Mouse (Mus musculus) MEL (cell line): ENCODE data around the gene Mag.

Source experiments
- CHD2 ChIP-seq: IDR thresholded peaks from 2 replicates; pipeline ENCODE4 v1.6.1; 2011; ENCODE audit warnings: low read length, improper control_type of control experiment
- CTCF ChIP-seq, 3 experiments: IDR thresholded peaks in 2 of 3; conservative IDR thresholded peaks in 1 of 3; 2 replicates each; pipeline ENCODE4 v1.5.1; 2011 to 2012; ENCODE audit warnings: low read length in 3 of 3, low read depth in 2 of 3, mild to moderate bottlenecking in 2 of 3, improper control_type of control experiment in 1 of 3, inconsistent platforms in 1 of 3, mixed read lengths in 1 of 3, moderate library complexity in 1 of 3; ENCODE audit not compliant: control insufficient read depth in 1 of 3, insufficient read depth in 1 of 3, poor library complexity in 1 of 3, severe bottlenecking in 1 of 3
- EP300 ChIP-seq, 2 experiments: IDR thresholded peaks; 2 replicates each; pipeline ENCODE4 v1.6.1; 2011; ENCODE audit warnings: improper control_type of control experiment in 2 of 2, low read length in 2 of 2, low read depth in 1 of 2, mild to moderate bottlenecking in 1 of 2
- GATA1 ChIP-seq: IDR thresholded peaks from 2 replicates; pipeline ENCODE4 v1.6.1; 2011; ENCODE audit warnings: low read depth, low read length, improper control_type of control experiment
- KAT2A ChIP-seq: conservative IDR thresholded peaks from 2 replicates; pipeline ENCODE4 v1.6.1; 2012; ENCODE audit warnings: low read depth, low read length, improper control_type of control experiment, inconsistent platforms
- MAFK ChIP-seq: IDR thresholded peaks from 2 replicates; pipeline ENCODE4 v1.6.1; 2011; ENCODE audit warnings: low read depth, mild to moderate bottlenecking, low read length, improper control_type of control experiment, borderline replicate concordance
- MAX ChIP-seq: IDR thresholded peaks from 2 replicates; pipeline ENCODE4 v1.6.1; 2011; ENCODE audit warnings: low read length, improper control_type of control experiment
- RCOR1 ChIP-seq: IDR thresholded peaks from 2 replicates; pipeline ENCODE4 v1.6.1; 2012; ENCODE audit warnings: low read depth, mild to moderate bottlenecking, inconsistent platforms, low read length, improper control_type of control experiment
- SIN3A ChIP-seq: IDR thresholded peaks from 2 replicates; pipeline ENCODE4 v1.6.1; 2012; ENCODE audit warnings: low read length, improper control_type of control experiment, inconsistent platforms
- TBP ChIP-seq: IDR thresholded peaks from 2 replicates; pipeline ENCODE4 v1.8.0; 2011; ENCODE audit warnings: low read depth, low read length, improper control_type of control experiment
- ZMIZ1 ChIP-seq: IDR thresholded peaks from 2 replicates; pipeline ENCODE4 v1.6.1; 2012; ENCODE audit warnings: low read depth, mild to moderate bottlenecking, inconsistent platforms, low read length, improper control_type of control experiment, moderate library complexity

- TF ChIP-seq EP300 (IDR thresholded peaks at IDR 0.05; ENCODE audit: low read depth in 1 of 2, low read length in 2 of 2) = no peak
- no peak for TF ChIP-seq SIN3A
- no peak for TF ChIP-seq MAFK
- TF ChIP-seq CTCF (IDR thresholded peaks at IDR 0.05 in 2 of 3, conservative IDR thresholded peaks at IDR 0.05 in 1 of 3; ENCODE audit: control insufficient read depth in 1 of 3, insufficient read depth in 1 of 3, low read depth in 2 of 3, low read length in 3 of 3, poor library complexity in 1 of 3, severe bottlenecking in 1 of 3) = no peak
- no peak for TF ChIP-seq ZMIZ1
- TF ChIP-seq RCOR1 = no peak
- no peak for TF ChIP-seq KAT2A
- TF ChIP-seq CHD2 = no peak
- no peak for TF ChIP-seq TBP
- no peak for TF ChIP-seq GATA1
- no peak for TF ChIP-seq MAX
These were observed 63.3 kb downstream of the Mag start for GRCm38 (mm10) chr7:30851421-30851820.
